Mouse (Mus musculus) stomach, embryonic 16.5 days (tissue): ENCODE results near the gene Plbd2. TPM values are rescaled to one million over a fixed set of nuclear protein-coding genes. Genes with fewer than 3 reads are reported as not detected.

Experiments used
- ATAC-seq: fragments of 200-750 bp; cut with Nextera tagmentation; 2 replicates; pipeline ENCODE4 v1.8.0; 2017; ENCODE audit warnings: moderate number of reproducible peaks, moderate TSS enrichment; ENCODE audit not compliant: insufficient read depth, low FRiP score
- H3K27ac ChIP-seq: fragments of 300-500 bp; sonication (generic); 2 replicates; pipeline ENCODE4 v1.5.1; 2014; ENCODE audit warnings: low read length
- H3K27me3 ChIP-seq: fragments of 300-500 bp; sonication (generic); 2 replicates; pipeline ENCODE4 v1.6.1; 2014; ENCODE audit warnings: low read length, control low read depth, mixed read lengths; ENCODE audit not compliant: control insufficient read depth, insufficient read depth
- H3K36me3 ChIP-seq: fragments of 300-500 bp; sonication (generic); 2 replicates; pipeline ENCODE4 v1.6.1; 2014; ENCODE audit warnings: low read length; ENCODE audit not compliant: control insufficient read depth, insufficient read depth
- H3K4me1 ChIP-seq: fragments of 300-500 bp; sonication (generic); 2 replicates; pipeline ENCODE4 v1.6.1; 2014; ENCODE audit warnings: low read length, control low read depth, mixed read lengths; ENCODE audit not compliant: control insufficient read depth, insufficient read depth
- H3K4me2 ChIP-seq: fragments of 300-500 bp; sonication (generic); 2 replicates; pipeline ENCODE4 v1.6.1; 2014; ENCODE audit warnings: low read depth, low read length, mixed read lengths
- H3K4me3 ChIP-seq: fragments of 300-500 bp; sonication (generic); replicated peaks from 2 replicates; pipeline ENCODE4 v1.5.1; 2014; ENCODE audit warnings: mild to moderate bottlenecking, low read length
- H3K9ac ChIP-seq: fragments of 300-500 bp; sonication (generic); 2 replicates; pipeline ENCODE4 v1.6.1; 2014; ENCODE audit warnings: low read length
- H3K9me3 ChIP-seq: fragments of 300-500 bp; sonication (generic); replicated peaks from 2 replicates; pipeline ENCODE4 v1.6.1; 2016; ENCODE audit warnings: low read length, control low read depth; ENCODE audit not compliant: control insufficient read depth
- WGBS: fragments of 180-500 bp; shearing (Covaris S2); extraction: QIAGEN DNeasy Blood & Tissue Kit; methylation state at CpG from one replicate; pipeline ENCODE4 v1.1.7; 2014; 5-methylcytosine and 5-hydroxymethylcytosine counted together
- polyA plus RNA-seq: library from polyadenylated mRNA; unstranded; fragments of >200 nt; fragmentation: Nextera tagmentation; extraction: Ambion mirVana; gene quantifications from 2 replicates; pipeline ENCODE4 v1.2.1, GENCODE M21; 2015

The Plbd2 gene
- polyA plus RNA-seq, 1 experiment from 2014 or later: 40.3 TPM

DNA sequence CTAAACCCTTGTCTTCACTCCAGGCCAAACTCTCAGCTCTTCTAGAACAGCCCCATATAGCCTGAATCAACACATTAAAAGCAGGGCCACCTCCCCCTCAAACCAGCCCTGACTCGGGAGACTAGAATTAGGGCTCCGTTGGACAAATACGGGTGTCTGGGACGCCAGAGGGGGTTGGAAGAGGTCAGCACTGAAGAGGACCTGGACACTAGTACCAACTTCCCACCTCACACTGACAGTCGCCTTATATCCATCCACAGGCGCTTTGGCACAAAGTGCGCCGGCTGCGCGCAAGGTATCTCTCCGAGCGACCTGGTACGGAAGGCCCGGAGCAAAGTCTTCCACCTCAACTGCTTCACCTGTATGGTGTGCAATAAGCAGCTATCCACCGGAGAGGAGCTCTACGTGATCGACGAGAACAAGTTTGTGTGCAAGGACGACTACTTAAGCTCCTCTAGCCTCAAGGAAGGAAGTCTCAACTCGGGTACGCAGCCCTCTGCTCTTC, 69.1 kb downstream of the Plbd2 start:
- Histone ChIP-seq H3K27ac (no peak overlapping the region), H3K36me3 (no peaks in the 10 kb centered on the region), H3K9me3 (no peaks in the 10 kb centered on the region; the same call in 1 of the 2 replicates), H3K4me1 (peaks cover 5% of the 10 kb centered on the region; the same call in 1 of the 2 replicates), H3K4me3 (no peak overlapping the region), H3K27me3 (peaks cover 98% of the 10 kb centered on the region), H3K4me2 (no peak overlapping the region), H3K9ac (no peak overlapping the region)
- no peak for ATAC-seq
- 2% methylated on average over 21 of the region's 21 CpGs for WGBS

Other genes starting within 250 kb of the Plbd2 start
- 0.06 and 0.07 TPM in 2 replicates for gene Lhx5, start 71.9 kb downstream of the Plbd2 start, polyA plus RNA-seq
- gene Sdsl, start 30.8 kb downstream of the Plbd2 start, polyA plus RNA-seq: 16.4 and 16.7 TPM in 2 replicates
- gene Sds, start 27.1 kb downstream of the Plbd2 start, polyA plus RNA-seq: 0.18 and 0.70 TPM in 2 replicates
- 8.6 and 9.2 TPM in 2 replicates for gene Slc8b1, start 7.5 kb upstream of the Plbd2 start, polyA plus RNA-seq
- gene Tpcn1, start 85.0 kb upstream of the Plbd2 start, polyA plus RNA-seq: 21.5 and 23.8 TPM in 2 replicates
- 0.34 and 0.67 TPM in 2 replicates for gene Iqcd, start 85.4 kb upstream of the Plbd2 start, polyA plus RNA-seq
- gene Rita1, start 109.0 kb upstream of the Plbd2 start, polyA plus RNA-seq: 13.4 and 13.5 TPM in 2 replicates
- 41.9 and 45.6 TPM in 2 replicates for gene Ddx54, start 109.1 kb upstream of the Plbd2 start, polyA plus RNA-seq
- gene Cfap73, start 130.6 kb upstream of the Plbd2 start, polyA plus RNA-seq: not detected in 2 replicates
- 0.40 and 0.72 TPM in 2 replicates for gene Rasal1, start 145.2 kb upstream of the Plbd2 start, polyA plus RNA-seq
- gene Dtx1, start 208.3 kb upstream of the Plbd2 start, polyA plus RNA-seq: 2.3 and 3.6 TPM in 2 replicates
- 0.32 and 0.62 TPM in 2 replicates for gene Oas2, start 246.2 kb upstream of the Plbd2 start, polyA plus RNA-seq